Mouse (Mus musculus) neural tube, embryonic 11.5 days (tissue): ENCODE results near the gene Hoxd1. TPM values are rescaled to one million over a fixed set of nuclear protein-coding genes. Genes with fewer than 3 reads are reported as not detected.

ENCODE experiments used
- ATAC-seq: fragments of 200-750 bp; cut with Nextera tagmentation; 2 replicates; pipeline ENCODE4 v1.8.0; 2017; ENCODE audit warnings: moderate number of reproducible peaks, mild to moderate bottlenecking, moderate TSS enrichment, moderate library complexity; ENCODE audit not compliant: insufficient read depth, low FRiP score, low TSS enrichment
- DNase-seq: peaks from one replicate; pipeline ENCODE4 v3.0.0-alpha.2; 2015; ENCODE audit warnings: low spot score
- H3K27ac ChIP-seq: fragments of 300-500 bp; sonication (generic); 2 replicates; pipeline ENCODE4 v1.5.1; 2014; ENCODE audit warnings: low read depth, mild to moderate bottlenecking, low read length
- H3K27me3 ChIP-seq: fragments of 300-500 bp; sonication (generic); 2 replicates; pipeline ENCODE4 v1.6.1; 2014; ENCODE audit warnings: mild to moderate bottlenecking, low read length, mixed read lengths; ENCODE audit not compliant: control insufficient read depth, insufficient read depth
- H3K36me3 ChIP-seq: fragments of 300-500 bp; sonication (generic); 2 replicates; pipeline ENCODE4 v1.6.1; 2014; ENCODE audit warnings: mild to moderate bottlenecking, low read length, moderate library complexity, mixed read lengths; ENCODE audit not compliant: control insufficient read depth, insufficient read depth
- H3K4me1 ChIP-seq: fragments of 300-500 bp; sonication (generic); 2 replicates; pipeline ENCODE4 v1.6.1; 2014; ENCODE audit warnings: low read length, mixed read lengths; ENCODE audit not compliant: control insufficient read depth, insufficient read depth
- H3K4me2 ChIP-seq: fragments of 300-500 bp; sonication (generic); 2 replicates; pipeline ENCODE4 v1.6.1; 2014; ENCODE audit warnings: low read depth, mild to moderate bottlenecking, moderate library complexity
- H3K4me3 ChIP-seq: fragments of 300-500 bp; sonication (generic); 2 replicates; pipeline ENCODE4 v1.5.1; 2014; ENCODE audit warnings: low read depth, low read length
- H3K9ac ChIP-seq: fragments of 300-500 bp; sonication (generic); 2 replicates; pipeline ENCODE4 v1.6.1; 2014; ENCODE audit warnings: mild to moderate bottlenecking, low read length
- H3K9me3 ChIP-seq: fragments of 300-500 bp; sonication (generic); 2 replicates; pipeline ENCODE4 v1.6.1; 2016; ENCODE audit warnings: low read length; ENCODE audit not compliant: control insufficient read depth
- WGBS: fragments of 180-500 bp; shearing (Covaris S2); extraction: QIAGEN DNeasy Blood & Tissue Kit; methylation state at CpG from one replicate; pipeline ENCODE4 v1.1.7; 2014; 5-methylcytosine and 5-hydroxymethylcytosine counted together
- polyA plus RNA-seq: library from polyadenylated mRNA; unstranded; fragments of >200 nt; fragmentation: Nextera tagmentation; extraction: Ambion mirVana; gene quantifications from 2 replicates; pipeline ENCODE4 v1.2.1, GENCODE M21; 2014

Hoxd1 gene
- polyA plus RNA-seq, 1 experiment from 2014 or later, result 9.8 TPM

DNA sequence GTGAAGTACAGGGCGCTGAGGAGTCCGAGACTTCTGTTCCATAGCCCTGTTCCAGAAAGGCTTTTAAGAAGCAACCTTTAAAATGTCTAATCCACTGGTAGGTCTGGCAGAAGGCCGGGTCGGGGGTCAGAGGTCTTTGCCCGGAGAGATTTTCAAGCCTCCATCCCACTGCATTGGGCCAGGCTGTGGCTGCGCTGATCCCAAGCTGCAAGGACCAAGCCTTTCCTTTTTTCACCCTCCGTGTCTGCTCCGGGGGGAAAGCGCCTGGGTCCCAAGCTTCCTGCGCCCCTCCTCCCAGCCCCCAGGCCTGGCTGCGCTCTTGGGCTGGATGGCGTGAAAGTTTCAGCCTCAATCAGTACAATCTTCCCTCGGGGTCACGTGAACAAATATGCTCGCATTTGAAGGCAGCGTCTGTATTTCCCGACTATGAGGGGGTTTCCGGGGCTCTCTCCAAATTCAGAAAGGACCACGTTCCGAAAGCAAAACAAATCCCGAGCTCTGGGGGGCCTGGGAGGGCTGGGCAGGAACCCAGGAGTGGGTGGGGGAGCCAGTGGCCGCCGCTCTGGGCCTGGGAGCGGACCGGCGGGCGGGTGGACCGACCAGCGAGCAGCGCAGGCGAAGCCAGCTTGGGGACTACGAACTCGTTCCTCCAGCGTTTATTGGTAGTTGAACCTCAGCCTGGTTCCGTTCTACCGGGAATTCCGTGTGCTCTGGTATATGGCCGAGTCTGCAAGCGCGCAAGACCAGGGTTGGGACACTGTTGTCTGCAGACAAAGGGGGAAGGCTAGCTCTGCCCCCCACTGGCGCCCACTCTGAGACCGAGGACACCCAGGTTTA lies 26.7 kb upstream of the Hoxd1 start:
- Histone ChIP-seq H3K9ac (peak overlapping the region; percentile 95), H3K4me3 (peak overlapping the region; percentile 48), H3K36me3 (no peaks in the 10 kb centered on the region), H3K27ac (peak overlapping the region; percentile 99), H3K4me1 (peaks cover 78% of the 10 kb centered on the region), H3K27me3 (no peaks in the 10 kb centered on the region), H3K9me3 (no peaks in the 10 kb centered on the region), H3K4me2 (peak overlapping the region; percentile 91)
- DNase-seq, result peak; percentile 79
- ATAC-seq, result no peak
- WGBS, result under 1% methylated on average over 42 of the region's 42 CpGs

- H3K4me2 ChIP-seq, result peak overlapping the region; percentile 91
- DNase-seq (peak; percentile 33), ATAC-seq (no peak)
- no peaks in the 10 kb centered on the region for H3K36me3 ChIP-seq
- peak overlapping the region; percentile 99 for H3K27ac ChIP-seq
- H3K9me3 ChIP-seq, result no peaks in the 10 kb centered on the region
- no peaks in the 10 kb centered on the region for H3K27me3 ChIP-seq
- WGBS, result 4% methylated on average over 15 of the region's 15 CpGs
- peaks cover 76% of the 10 kb centered on the region for H3K4me1 ChIP-seq
- H3K4me3 ChIP-seq, result peak overlapping the region; percentile 48
- peak overlapping the region; percentile 95 for H3K9ac ChIP-seq
Observed at GRCm38 (mm10) chr2:74736688-74737577, 25.8 kb upstream of the Hoxd1 start.

- ATAC-seq, result no peak
- WGBS, result 3% methylated on average over 7 of the region's 7 CpGs
- Histone ChIP-seq H3K4me2 (peak overlapping the region; percentile 91), H3K36me3 (no peaks in the 10 kb centered on the region), H3K4me1 (peaks cover 72% of the 10 kb centered on the region), H3K9ac (peak overlapping the region; percentile 95), H3K27ac (peak overlapping the region; percentile 99), H3K9me3 (no peaks in the 10 kb centered on the region), H3K4me3 (peak overlapping the region; percentile 48), H3K27me3 (no peaks in the 10 kb centered on the region)
- peak; percentile 58 for DNase-seq
Observed at GRCm38 (mm10) chr2:74737578-74738070, 25.2 kb upstream of the Hoxd1 start.

DNA sequence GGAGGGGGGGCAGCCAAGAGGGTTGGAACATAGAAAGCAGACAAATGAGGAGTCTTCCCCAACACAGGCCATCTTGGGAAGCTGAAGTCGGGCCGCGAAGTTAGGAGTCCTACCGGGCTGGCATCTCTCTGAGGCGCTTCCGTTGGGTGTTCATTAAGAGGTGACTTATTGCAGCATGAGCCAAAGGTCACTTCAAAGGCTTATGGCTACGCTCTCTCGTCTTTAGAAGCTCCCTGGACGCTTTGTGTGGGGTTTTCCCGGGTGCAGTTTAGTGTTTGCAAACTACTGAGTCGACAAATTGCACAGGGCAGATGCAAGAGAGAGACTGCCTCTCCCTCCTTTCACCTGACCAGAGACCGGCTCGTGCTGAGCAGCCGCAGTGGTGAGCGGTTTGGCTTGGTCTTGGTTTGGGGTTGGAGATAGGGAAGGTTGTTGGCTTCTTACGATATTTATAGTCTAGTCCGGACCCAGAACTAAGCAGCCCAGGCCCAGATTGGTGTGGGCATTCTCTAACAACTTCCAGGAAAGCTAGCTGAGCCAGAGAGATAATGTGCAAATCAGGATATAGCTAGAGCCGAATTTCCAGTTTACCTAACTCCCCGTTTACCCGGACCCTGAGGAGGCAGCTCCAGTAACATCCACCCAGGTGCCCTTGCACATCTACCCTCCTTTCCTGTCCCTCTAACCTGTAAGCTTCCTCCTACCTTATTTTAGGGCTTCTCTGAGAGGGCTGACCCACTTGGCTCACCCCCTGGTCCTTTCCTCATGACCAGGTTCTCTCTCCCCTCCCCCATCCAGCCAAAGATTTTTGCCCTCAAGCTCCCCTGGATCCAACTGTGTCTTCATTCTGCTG lies 23.9 kb upstream of the Hoxd1 start:
- H3K9me3 ChIP-seq, result no peaks in the 10 kb centered on the region
- ATAC-seq (no peak), DNase-seq (peak; percentile 76)
- H3K36me3 ChIP-seq, result no peaks in the 10 kb centered on the region
- H3K27ac ChIP-seq, result peak overlapping the region; percentile 99
- H3K27me3 ChIP-seq, result no peaks in the 10 kb centered on the region
- H3K4me2 ChIP-seq, result peak overlapping the region; percentile 91
- peaks cover 75% of the 10 kb centered on the region for H3K4me1 ChIP-seq
- under 1% methylated on average over 20 of the region's 20 CpGs for WGBS
- H3K9ac ChIP-seq, result peak overlapping the region; percentile 95
- H3K4me3 ChIP-seq, result peak overlapping the region; percentile 48

GRCm38 (mm10) chr2:74739476-74739800 lies 23.3 kb upstream of the Hoxd1 start:
- WGBS, result 7% methylated on average over 2 of the region's 2 CpGs
- DNase-seq, result no peak
- Histone ChIP-seq H3K4me1 (peaks cover 77% of the 10 kb centered on the region), H3K9ac (peak overlapping the region; percentile 95), H3K36me3 (peaks cover 2% of the 10 kb centered on the region), H3K27me3 (no peaks in the 10 kb centered on the region), H3K27ac (peak overlapping the region; percentile 99), H3K4me3 (peak overlapping the region; percentile 48), H3K4me2 (peak overlapping the region; percentile 91), H3K9me3 (no peaks in the 10 kb centered on the region)
- no peak for ATAC-seq

DNA sequence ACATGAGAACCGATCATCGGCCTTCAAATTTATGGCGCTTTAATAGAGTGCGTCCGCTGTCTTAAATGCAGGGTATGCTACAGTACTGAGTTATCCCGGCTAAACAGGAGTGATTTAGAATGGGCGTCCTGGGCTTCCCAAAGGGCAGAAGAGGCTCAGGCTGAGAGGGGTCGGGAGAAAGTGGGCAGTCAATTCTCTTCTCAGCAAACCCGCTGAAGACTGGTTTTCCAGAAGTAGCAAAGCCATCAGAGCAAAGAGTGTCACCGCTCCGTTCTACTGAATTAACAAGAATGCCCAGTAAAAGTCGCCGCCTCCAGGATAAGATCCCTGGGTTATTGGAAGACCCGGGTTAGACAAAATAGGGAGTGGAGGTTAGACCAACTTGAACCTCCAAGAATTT lies 22.9 kb upstream of the Hoxd1 start:
- peak; percentile 64 for DNase-seq
- Histone ChIP-seq H3K27ac (peak overlapping the region; percentile 99), H3K9me3 (no peaks in the 10 kb centered on the region), H3K9ac (peak overlapping the region; percentile 95), H3K27me3 (no peaks in the 10 kb centered on the region), H3K36me3 (peaks cover 2% of the 10 kb centered on the region), H3K4me1 (peaks cover 78% of the 10 kb centered on the region), H3K4me3 (peak overlapping the region; percentile 48), H3K4me2 (peak overlapping the region; percentile 91)
- peak; percentile 26 for ATAC-seq
- 1% methylated on average over 14 of the region's 14 CpGs for WGBS

DNA sequence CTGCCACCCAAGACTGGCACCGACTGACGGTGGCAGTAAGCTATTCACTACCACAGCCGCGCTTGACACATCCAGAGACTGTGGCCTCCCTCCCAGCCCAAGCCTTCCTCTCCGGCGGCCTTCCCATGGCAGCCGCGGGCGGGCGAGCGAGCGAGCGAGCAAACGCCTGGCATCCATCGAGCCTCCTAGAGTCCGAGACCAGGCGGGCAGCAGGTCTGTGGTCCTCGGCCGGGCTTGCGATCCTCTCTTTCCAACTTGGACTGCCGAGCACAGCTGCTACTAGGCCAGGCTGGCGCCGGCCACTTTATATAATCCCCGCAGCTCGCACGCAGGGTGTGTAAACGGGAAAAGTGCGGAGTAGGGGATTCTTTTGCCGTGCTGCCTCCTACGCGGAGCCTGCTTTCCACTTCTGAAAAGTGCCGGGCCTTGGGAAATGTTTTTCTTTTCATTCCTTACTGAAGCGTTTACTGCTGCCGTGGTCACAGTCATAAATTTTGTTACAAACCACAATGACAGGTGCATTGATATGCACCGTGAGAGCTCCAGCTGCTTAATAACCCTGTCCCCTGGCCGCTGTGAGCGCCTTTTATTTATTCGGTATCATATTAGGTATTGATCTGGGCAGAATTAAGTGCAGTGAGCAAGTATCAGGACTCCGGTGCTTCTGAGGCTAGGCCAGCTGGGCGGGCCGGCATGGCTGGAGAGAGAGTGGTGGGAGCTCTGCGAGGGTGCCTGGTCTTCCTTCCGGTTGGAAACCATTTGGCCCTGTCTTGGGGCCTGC lies 22.3 kb upstream of the Hoxd1 start:
- H3K9me3 ChIP-seq, result no peaks in the 10 kb centered on the region
- WGBS, result under 1% methylated on average over 43 of the region's 43 CpGs
- peak overlapping the region; percentile 95 for H3K9ac ChIP-seq
- ATAC-seq (peak; percentile 43), DNase-seq (peak; percentile 83)
- H3K27ac ChIP-seq, result peak overlapping the region; percentile 99
- no peaks in the 10 kb centered on the region for H3K27me3 ChIP-seq
- peak overlapping the region; percentile 48 for H3K4me3 ChIP-seq
- H3K4me1 ChIP-seq, result peaks cover 79% of the 10 kb centered on the region
- H3K4me2 ChIP-seq, result peak overlapping the region; percentile 91
- peaks cover 2% of the 10 kb centered on the region for H3K36me3 ChIP-seq
